Mouse (Mus musculus) neural tube, embryonic 12.5 days (tissue): ENCODE results near the gene Gm20388. TPM values are rescaled to one million over a fixed set of nuclear protein-coding genes. Genes with fewer than 3 reads are reported as not detected.

Experiments
- ATAC-seq: fragments of 200-750 bp; cut with Nextera tagmentation; 2 replicates; pipeline ENCODE4 v1.8.0; 2017; ENCODE audit warnings: low read depth, mild to moderate bottlenecking, moderate TSS enrichment, moderate library complexity; ENCODE audit not compliant: low FRiP score
- H3K27ac ChIP-seq: fragments of 300-500 bp; sonication (generic); 2 replicates; pipeline ENCODE4 v1.5.1; 2016
- H3K27me3 ChIP-seq: fragments of 300-500 bp; sonication (generic); replicated peaks from 2 replicates; pipeline ENCODE4 v1.6.1; 2016; ENCODE audit warnings: mild to moderate bottlenecking
- H3K36me3 ChIP-seq: fragments of 300-500 bp; sonication (generic); 2 replicates; pipeline ENCODE4 v1.6.1; 2016; ENCODE audit warnings: mild to moderate bottlenecking
- H3K4me1 ChIP-seq: fragments of 300-500 bp; sonication (generic); 2 replicates; pipeline ENCODE4 v1.6.1; 2016
- H3K4me2 ChIP-seq: fragments of 300-500 bp; sonication (generic); replicated peaks from 2 replicates; pipeline ENCODE4 v1.6.1; 2016; ENCODE audit warnings: mild to moderate bottlenecking
- H3K4me3 ChIP-seq: fragments of 300-500 bp; sonication (generic); 2 replicates; pipeline ENCODE4 v1.5.1; 2016
- H3K9ac ChIP-seq: fragments of 300-500 bp; sonication (generic); 2 replicates; pipeline ENCODE4 v1.6.1; 2016; ENCODE audit warnings: mild to moderate bottlenecking
- H3K9me3 ChIP-seq: fragments of 300-500 bp; sonication (generic); 2 replicates; pipeline ENCODE4 v1.6.1; 2016; ENCODE audit warnings: mild to moderate bottlenecking
- WGBS: fragments of 180-500 bp; shearing (Covaris S2); methylation state at CpG from one replicate; pipeline ENCODE4 v1.1.7; 2016; 5-methylcytosine and 5-hydroxymethylcytosine counted together
- polyA plus RNA-seq: library from polyadenylated mRNA; unstranded; fragments of >200 nt; fragmentation: Nextera tagmentation; extraction: Ambion mirVana; gene quantifications from 2 replicates; pipeline ENCODE4 v1.2.1, GENCODE M21; 2016

Gene Gm20388
- polyA plus RNA-seq, 1 experiment from 2014 or later, result not detected

DNA sequence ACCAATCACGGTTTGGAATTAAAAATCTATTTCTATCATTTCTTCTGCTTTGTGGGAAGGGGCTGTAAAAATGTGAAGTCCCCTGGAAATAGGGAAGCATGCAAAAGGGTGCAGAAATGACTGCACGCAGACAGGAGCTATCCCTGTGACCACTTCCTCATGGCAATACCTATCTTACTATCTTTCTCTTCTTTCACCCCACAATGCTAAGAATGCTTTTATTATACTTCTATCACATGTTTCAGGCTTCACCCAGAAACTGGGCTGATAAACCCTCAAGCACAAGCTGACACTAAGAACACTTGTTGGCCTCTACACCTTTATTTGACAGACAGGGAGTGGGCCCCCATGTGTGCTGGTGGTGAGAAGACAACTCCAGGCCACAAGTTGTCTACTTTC, 3021.9 kb downstream of the Gm20388 start:
- Histone ChIP-seq H3K36me3 (no peaks in the 10 kb centered on the region), H3K9ac (no peak overlapping the region), H3K27me3 (no peaks in the 10 kb centered on the region), H3K4me1 (peaks cover 21% of the 10 kb centered on the region), H3K4me3 (no peak overlapping the region), H3K4me2 (no peak overlapping the region), H3K9me3 (no peaks in the 10 kb centered on the region), H3K27ac (no peak overlapping the region)
- WGBS, result 91% methylated on average over 2 of the region's 2 CpGs
- no peak for ATAC-seq

DNA sequence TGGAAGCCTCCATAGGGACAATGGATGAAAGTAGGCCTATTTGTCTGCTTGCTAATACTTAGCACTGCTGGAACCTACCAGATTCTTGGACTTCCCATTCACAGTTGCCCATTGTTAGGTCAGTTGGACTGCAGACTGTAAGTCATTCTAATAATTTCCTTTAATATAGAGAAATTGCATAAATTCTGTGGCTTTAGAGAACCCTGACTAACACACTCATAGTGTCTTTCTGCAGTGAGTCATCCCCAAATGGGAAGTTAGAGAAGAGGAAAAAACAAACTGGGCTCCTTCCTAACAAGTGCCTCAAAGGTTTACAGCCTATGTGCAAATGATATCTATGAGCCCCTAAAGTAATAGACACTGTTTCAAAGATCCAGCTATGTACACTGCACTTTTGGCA, 3023.3 kb downstream of the Gm20388 start:
- Histone ChIP-seq H3K4me3 (no peak overlapping the region), H3K4me1 (peaks cover 30% of the 10 kb centered on the region), H3K27me3 (no peaks in the 10 kb centered on the region), H3K36me3 (no peaks in the 10 kb centered on the region), H3K9me3 (no peaks in the 10 kb centered on the region), H3K27ac (no peak overlapping the region), H3K4me2 (no peak overlapping the region), H3K9ac (no peak overlapping the region)
- no peak for ATAC-seq

DNA sequence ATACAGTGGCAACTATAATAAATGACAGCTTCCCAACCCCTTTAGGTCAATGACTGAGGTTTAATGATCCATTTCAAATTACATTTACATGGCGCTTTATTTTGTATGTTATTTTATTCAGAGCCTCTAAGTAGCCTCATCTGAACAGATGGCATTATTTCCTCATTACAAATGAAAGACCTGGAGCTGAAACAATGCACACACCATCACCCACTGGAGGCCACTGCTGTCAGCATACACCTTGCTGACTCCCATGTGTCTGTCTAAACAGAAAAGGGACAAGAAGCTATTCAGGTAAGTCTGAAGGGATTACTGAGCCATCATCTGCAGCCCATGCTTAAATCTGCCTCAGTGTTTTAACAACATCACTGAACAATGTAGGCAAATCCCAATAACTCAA, 3024.5 kb downstream of the Gm20388 start:
- ATAC-seq, result no peak
- Histone ChIP-seq H3K4me2 (no peak overlapping the region), H3K27ac (no peak overlapping the region), H3K9me3 (no peaks in the 10 kb centered on the region), H3K9ac (no peak overlapping the region), H3K27me3 (no peaks in the 10 kb centered on the region), H3K4me3 (no peak overlapping the region), H3K4me1 (peaks cover 33% of the 10 kb centered on the region), H3K36me3 (no peaks in the 10 kb centered on the region)
- 62% methylated on average over 1 of the region's 1 CpGs for WGBS

DNA sequence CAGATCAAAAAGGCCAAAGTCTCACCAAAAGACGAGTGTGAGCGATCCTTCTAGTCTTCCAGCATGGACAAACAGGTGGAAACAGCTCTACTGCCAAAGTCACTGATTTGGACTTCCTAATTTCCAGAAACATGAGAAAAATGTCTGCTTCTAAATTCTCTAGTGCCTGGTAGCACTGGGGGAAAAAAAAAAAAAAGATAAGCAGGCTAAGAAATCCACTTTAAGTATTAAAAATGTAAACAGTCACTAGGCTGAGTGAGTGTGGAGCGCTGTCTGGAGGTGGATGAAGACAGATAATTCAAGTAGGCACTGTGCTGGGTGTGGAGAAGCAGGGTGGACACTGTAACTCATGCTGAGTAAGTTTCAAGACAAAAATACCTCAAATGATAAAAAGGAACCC, 3025.3 kb downstream of the Gm20388 start:
- H3K27me3 ChIP-seq, result no peaks in the 10 kb centered on the region
- H3K4me2 ChIP-seq, result no peak overlapping the region
- WGBS, result 87% methylated on average over 3 of the region's 3 CpGs
- no peaks in the 10 kb centered on the region for H3K36me3 ChIP-seq
- no peak for ATAC-seq
- no peak overlapping the region for H3K27ac ChIP-seq
- no peak overlapping the region for H3K4me3 ChIP-seq
- H3K9me3 ChIP-seq, result no peaks in the 10 kb centered on the region
- no peak overlapping the region for H3K9ac ChIP-seq
- peaks cover 33% of the 10 kb centered on the region for H3K4me1 ChIP-seq

DNA sequence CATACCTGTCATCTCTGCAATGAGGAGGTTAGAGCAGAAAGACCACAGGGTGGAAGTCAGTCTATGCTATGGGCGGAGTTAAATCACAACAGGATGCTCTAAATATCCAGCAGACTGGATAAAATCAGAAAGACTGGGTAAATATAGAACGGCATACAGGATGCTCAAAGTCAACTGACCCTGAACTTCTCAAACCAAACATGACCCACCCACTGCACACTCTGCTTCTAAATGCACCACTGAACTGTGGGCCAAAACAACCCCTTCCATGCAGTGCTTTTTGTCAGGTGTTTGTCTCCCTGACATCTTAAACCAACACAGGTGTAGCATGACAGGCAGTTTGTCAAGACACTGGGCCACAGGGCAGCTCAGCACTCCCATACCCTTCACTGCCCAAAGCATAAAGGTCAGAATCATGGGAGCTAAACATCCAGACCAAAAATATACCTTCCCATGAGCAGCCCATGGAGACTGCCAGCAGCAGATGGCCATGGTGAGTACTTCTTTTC, 3027.0 kb downstream of the Gm20388 start:
- no peak for ATAC-seq
- H3K27me3 ChIP-seq, result no peaks in the 10 kb centered on the region
- H3K4me3 ChIP-seq, result no peak overlapping the region
- H3K9me3 ChIP-seq, result no peaks in the 10 kb centered on the region
- H3K4me2 ChIP-seq, result no peak overlapping the region
- no peaks in the 10 kb centered on the region for H3K36me3 ChIP-seq
- no peak overlapping the region for H3K9ac ChIP-seq
- WGBS, result 84% methylated on average over 2 of the region's 2 CpGs
- peaks cover 25% of the 10 kb centered on the region for H3K4me1 ChIP-seq
- H3K27ac ChIP-seq, result no peak overlapping the region

DNA sequence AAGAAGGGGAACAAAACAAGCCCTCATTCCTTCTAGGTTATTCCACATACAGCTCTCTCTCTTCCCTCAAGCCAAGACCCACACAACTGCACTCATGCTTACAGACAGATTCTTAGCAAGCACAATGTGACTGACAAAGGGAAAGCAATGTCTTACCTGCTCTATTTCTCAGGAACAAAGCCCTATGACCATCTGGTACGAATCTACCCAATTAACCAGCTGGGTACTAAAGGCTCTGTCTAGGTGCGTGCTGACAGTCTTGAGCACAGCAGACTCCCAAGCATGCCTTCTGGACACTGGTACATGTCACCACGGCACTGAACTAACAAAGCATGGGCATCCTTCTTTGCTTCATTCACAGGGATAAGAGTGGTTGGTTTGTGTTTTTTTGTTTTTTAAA, 3027.5 kb downstream of the Gm20388 start:
- no peaks in the 10 kb centered on the region for H3K27me3 ChIP-seq
- ATAC-seq, result no peak
- WGBS, result 68% methylated on average over 3 of the region's 3 CpGs
- no peak overlapping the region for H3K4me2 ChIP-seq
- H3K36me3 ChIP-seq, result no peaks in the 10 kb centered on the region
- H3K27ac ChIP-seq, result no peak overlapping the region
- H3K4me3 ChIP-seq, result no peak overlapping the region
- peaks cover 25% of the 10 kb centered on the region for H3K4me1 ChIP-seq
- no peaks in the 10 kb centered on the region for H3K9me3 ChIP-seq
- H3K9ac ChIP-seq, result no peak overlapping the region

DNA sequence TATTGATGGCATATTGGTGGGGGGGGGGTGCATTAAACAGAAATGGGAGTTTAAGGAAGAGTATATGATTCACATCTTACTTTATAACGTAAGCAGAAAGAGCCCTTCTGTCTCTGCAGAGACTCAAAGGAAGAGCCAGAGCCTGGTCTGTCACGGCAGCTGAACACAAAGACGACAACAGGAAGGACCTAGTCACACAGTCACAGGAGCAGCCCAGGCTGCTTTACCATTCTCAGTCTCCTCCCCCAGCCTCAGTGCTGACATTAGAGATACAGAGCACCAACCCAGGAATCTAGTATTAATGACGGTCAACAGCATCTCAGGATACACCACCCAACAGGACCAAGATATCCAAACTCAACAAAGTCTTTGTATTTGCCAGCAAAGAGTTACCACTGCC, 3027.9 kb downstream of the Gm20388 start:
- no peak for ATAC-seq
- Histone ChIP-seq H3K9me3 (no peaks in the 10 kb centered on the region), H3K4me1 (peaks cover 29% of the 10 kb centered on the region), H3K27ac (no peak overlapping the region), H3K36me3 (no peaks in the 10 kb centered on the region), H3K4me2 (no peak overlapping the region), H3K9ac (no peak overlapping the region), H3K4me3 (no peak overlapping the region), H3K27me3 (no peaks in the 10 kb centered on the region)
- WGBS, result 56% methylated on average over 4 of the region's 4 CpGs

DNA sequence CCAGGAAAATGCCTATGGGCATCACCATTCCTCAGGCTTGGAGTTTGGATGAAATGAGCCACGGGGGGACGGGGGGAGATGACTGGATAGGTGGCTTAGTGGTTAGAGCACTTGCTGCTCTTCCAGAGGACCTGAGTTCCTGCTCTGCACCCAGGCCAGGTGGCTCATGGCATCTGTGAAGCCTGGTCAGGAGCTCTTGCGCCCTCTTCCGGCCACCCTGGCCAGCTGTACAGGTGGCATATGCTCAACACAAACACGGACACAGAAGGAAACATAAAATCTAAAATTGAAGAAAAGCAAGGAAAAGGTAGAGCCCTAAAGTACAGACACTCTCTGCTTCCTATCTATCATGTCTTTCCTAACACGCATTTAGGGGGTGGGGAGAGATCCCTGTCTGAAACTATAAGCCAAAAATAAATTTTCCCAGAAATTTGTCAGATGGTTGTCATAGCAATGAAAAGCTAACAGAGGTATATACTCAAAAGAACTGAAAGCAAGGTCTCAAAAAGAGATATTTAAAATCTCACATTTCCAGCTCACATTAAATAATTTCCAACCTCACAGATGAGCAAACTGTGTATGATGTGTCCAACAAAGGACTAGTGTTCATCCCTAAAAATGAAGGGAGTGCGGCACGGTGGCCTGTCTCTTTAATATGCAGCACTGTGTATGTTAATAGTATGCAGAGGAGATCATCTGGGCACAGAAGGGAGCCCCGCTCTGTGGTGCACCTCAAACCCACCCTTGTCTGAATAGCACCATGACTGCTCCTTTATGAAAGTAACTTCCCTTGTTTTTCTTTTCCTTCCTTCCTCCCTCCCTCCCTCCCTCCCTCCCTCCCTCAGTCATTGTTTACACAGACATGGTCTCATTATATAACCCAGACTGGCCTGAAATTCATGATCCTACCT, 3032.4 kb downstream of the Gm20388 start:
- WGBS, result 77% methylated on average over 9 of the region's 9 CpGs
- no peak for ATAC-seq
- Histone ChIP-seq H3K27ac (no peak overlapping the region), H3K36me3 (no peaks in the 10 kb centered on the region), H3K9me3 (no peaks in the 10 kb centered on the region), H3K4me2 (no peak overlapping the region), H3K9ac (no peak overlapping the region), H3K27me3 (no peaks in the 10 kb centered on the region), H3K4me1 (peaks cover 17% of the 10 kb centered on the region), H3K4me3 (no peak overlapping the region)

DNA sequence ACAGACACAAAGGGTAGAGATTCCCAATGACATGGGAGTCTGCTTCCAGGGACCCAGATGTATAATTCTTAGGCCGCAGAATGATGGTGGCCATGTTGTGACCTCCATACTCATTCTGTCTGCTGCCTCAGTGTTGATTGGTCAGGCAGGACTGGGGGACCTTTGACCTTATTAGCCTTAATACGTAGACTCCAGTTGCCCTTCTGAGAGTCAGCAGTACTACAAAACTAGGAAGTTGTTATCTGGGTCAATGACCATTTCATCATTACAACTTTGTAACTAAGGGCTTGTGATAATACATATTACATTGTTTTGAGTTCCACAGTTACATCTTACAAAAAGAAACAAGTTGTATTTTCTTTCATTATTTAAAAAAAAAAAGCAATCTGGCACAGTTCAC, 3035.1 kb downstream of the Gm20388 start:
- Histone ChIP-seq H3K27ac (no peak overlapping the region), H3K9ac (no peak overlapping the region), H3K4me3 (no peak overlapping the region), H3K4me1 (peaks cover 19% of the 10 kb centered on the region), H3K36me3 (no peaks in the 10 kb centered on the region), H3K27me3 (no peaks in the 10 kb centered on the region), H3K4me2 (no peak overlapping the region), H3K9me3 (no peaks in the 10 kb centered on the region)
- ATAC-seq, result no peak
- WGBS, result 69% methylated on average over 2 of the region's 2 CpGs

DNA sequence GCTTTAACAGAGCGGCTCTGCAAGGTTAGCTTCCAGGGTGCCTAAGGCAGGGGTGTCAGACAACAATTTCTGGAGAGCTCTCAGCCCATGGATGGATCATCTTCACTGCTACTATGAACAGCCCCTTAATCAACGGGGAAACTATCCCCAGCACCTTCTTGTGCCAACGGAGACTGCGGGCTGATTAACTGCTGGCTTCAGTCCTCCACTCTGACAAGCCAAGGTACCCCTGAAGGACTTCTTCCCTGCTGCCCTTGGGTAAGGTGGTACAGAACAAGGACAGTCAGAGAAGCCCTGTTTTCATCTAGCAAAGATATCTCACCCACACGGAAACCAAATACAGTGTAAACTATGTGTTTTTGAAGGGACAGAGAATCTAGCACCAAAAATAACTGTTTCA, 3039.1 kb downstream of the Gm20388 start:
- no peaks in the 10 kb centered on the region for H3K27me3 ChIP-seq
- no peak overlapping the region for H3K4me3 ChIP-seq
- H3K9ac ChIP-seq, result no peak overlapping the region
- H3K9me3 ChIP-seq, result no peaks in the 10 kb centered on the region
- no peak overlapping the region for H3K4me2 ChIP-seq
- H3K27ac ChIP-seq, result no peak overlapping the region
- 84% methylated on average over 5 of the region's 5 CpGs for WGBS
- ATAC-seq, result no peak
- no peaks in the 10 kb centered on the region for H3K36me3 ChIP-seq
- peaks cover 11% of the 10 kb centered on the region for H3K4me1 ChIP-seq

DNA sequence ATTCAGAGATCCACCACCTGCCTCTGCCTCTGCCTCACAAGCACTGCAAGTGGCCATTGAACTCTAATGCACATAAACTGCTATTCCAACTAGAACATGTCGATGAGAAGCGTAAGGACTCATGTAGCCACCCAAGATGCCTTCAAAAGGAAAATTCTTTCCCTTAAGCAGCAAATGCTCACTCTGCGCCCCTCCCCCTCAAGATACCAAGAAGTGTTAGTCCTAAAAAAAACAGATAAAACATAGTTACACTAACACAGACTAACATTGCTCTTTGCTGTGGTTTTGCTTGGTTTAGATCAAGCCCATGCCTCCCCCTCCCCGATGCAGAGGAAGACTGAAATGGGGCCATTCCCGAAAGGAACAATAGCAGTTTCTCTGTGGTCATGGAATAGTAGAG, 3040.8 kb downstream of the Gm20388 start:
- no peak for ATAC-seq
- H3K4me1 ChIP-seq, result peaks cover 10% of the 10 kb centered on the region
- 92% methylated on average over 5 of the region's 5 CpGs for WGBS

DNA sequence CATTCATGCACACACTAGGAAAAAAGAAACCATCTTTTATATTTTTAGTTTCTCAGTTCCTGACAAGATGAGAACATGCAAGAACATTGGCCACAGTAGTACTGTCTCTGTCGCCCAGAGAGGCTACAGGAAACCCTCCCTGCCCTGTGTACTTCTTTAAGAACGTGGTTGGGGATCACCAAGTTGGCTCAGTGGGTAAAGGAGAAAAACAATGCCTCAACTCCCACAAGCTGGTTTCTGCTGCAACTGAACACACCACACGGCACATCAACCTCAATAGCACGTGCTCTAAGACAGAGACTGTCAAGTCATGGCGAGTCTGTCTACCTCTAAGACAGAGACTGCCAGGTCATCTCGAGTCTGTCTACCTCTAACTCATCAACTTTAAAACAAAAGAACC, 3042.4 kb downstream of the Gm20388 start:
- H3K4me1 ChIP-seq, result peaks cover 10% of the 10 kb centered on the region
- H3K9ac ChIP-seq, result no peak overlapping the region
- WGBS, result 90% methylated on average over 6 of the region's 6 CpGs
- no peaks in the 10 kb centered on the region for H3K27me3 ChIP-seq
- H3K9me3 ChIP-seq, result no peaks in the 10 kb centered on the region
- no peak overlapping the region for H3K4me3 ChIP-seq
- no peak overlapping the region for H3K27ac ChIP-seq
- H3K36me3 ChIP-seq, result no peaks in the 10 kb centered on the region
- no peak overlapping the region for H3K4me2 ChIP-seq
- no peak for ATAC-seq

More for the DNA sequence above, 3040.8 kb downstream of the Gm20388 start:
- no peak overlapping the region for H3K27ac ChIP-seq
- no peaks in the 10 kb centered on the region for H3K9me3 ChIP-seq
- no peak overlapping the region for H3K4me3 ChIP-seq
- H3K9ac ChIP-seq, result no peak overlapping the region
- no peaks in the 10 kb centered on the region for H3K27me3 ChIP-seq
- H3K36me3 ChIP-seq, result no peaks in the 10 kb centered on the region
- no peak overlapping the region for H3K4me2 ChIP-seq
